In genomic region chr5:36440741-36441140, GRCm38 (mm10) we compare ENCODE assay signal across 23 mouse cellular contexts. TPM values are rescaled to one million over a fixed set of nuclear protein-coding genes. Genes with fewer than 3 reads are reported as not detected.
DNase-seq lines count a peak whose midpoint lies in the region; ATAC-seq and TF ChIP-seq lines count a peak whose summit lies in the region.
"Had no signal": no experiment of that assay in that cellular context is flagged by ENCODE, and none has a peak within 500 bp of the region (broad histone marks: within the 10 kb centered on the region; RNA-seq: fewer than 3 reads in every experiment).

No protein-coding gene starts in this region.

- TF ChIP-seq CTCF in layer of hippocampus, adult 2 months (conservative IDR thresholded peaks at IDR 0.05): no peak

- ATAC-seq in limb, embryonic 15.5 days (ENCODE audit: insufficient number of reproducible peaks, low FRiP score, low TSS enrichment, low read depth): no peak
- ATAC-seq in granulocyte monocyte progenitor cell, adult 5-6 weeks (replicated peaks; ENCODE audit: poor library complexity, severe bottlenecking): no peak
- ATAC-seq: activated CD4-positive, CD25-positive, alpha-beta regulatory T cell, adult 4 months; forebrain, embryonic 15.5 days; intestine, postnatal 0 days had no signal

- H3K9ac ChIP-seq in limb, embryonic 15.5 days: no peak overlapping the region
- H3K9ac ChIP-seq: forebrain, embryonic 12.5 days; forebrain, embryonic 15.5 days; heart, embryonic 13.5 days; hindbrain, embryonic 12.5 days; hindbrain, embryonic 15.5 days had no signal

- DNase-seq in adrenal gland, postnatal 10 days: peak; percentile 53
- no peak for DNase-seq in adrenal gland, postnatal 4 days (ENCODE audit: low spot score in 2 of 2)
- DNase-seq in limb, embryonic 10.5 days (ENCODE audit: low spot score): no peak
- DNase-seq in adrenal gland, postnatal 25 days: peak; percentile 48
- DNase-seq in layer of hippocampus, adult 2 months (ENCODE audit: low spot score in 2 of 2): no peak
- DNase-seq: cerebellum, adult 11-12 months; cerebellum, adult 8-10 months; cerebellum, postnatal 36 days; embryo, embryonic 11 days; gastrocnemius, postnatal 10 days; gastrocnemius, postnatal 36 days; heart, adult 11 months; kidney, adult 2 months had no signal

- peaks cover 41% of the 10 kb centered on the region for H3K4me1 ChIP-seq in limb, embryonic 15.5 days
- peaks cover 14% of the 10 kb centered on the region for H3K4me1 ChIP-seq in limb, embryonic 10.5 days
- H3K4me1 ChIP-seq: forebrain, embryonic 12.5 days; heart, embryonic 13.5 days; hindbrain, embryonic 12.5 days had no signal

- no peak overlapping the region for H3K4me2 ChIP-seq in limb, embryonic 15.5 days
- H3K4me2 ChIP-seq: forebrain, embryonic 12.5 days; forebrain, embryonic 15.5 days; heart, embryonic 13.5 days; hindbrain, embryonic 12.5 days; hindbrain, embryonic 15.5 days had no signal

- no peaks in the 10 kb centered on the region; the same call in none of the 2 replicates for H3K27me3 ChIP-seq in limb, embryonic 15.5 days
- peaks cover 14% of the 10 kb centered on the region for H3K27me3 ChIP-seq in limb, embryonic 10.5 days (ENCODE audit: low read depth, poor library complexity, severe bottlenecking)
- H3K27me3 ChIP-seq: forebrain, embryonic 15.5 days; hindbrain, embryonic 15.5 days had no signal

- no peaks in the 10 kb centered on the region for H3K36me3 ChIP-seq in limb, embryonic 15.5 days
- H3K36me3 ChIP-seq in limb, embryonic 10.5 days: no peaks in the 10 kb centered on the region
- H3K36me3 ChIP-seq: forebrain, embryonic 12.5 days; forebrain, embryonic 15.5 days; heart, embryonic 13.5 days; hindbrain, embryonic 12.5 days; hindbrain, embryonic 15.5 days had no signal

- WGBS in limb, embryonic 15.5 days: 53% methylated on average over 3 of the region's 3 CpGs
- WGBS in limb, embryonic 10.5 days: 86% methylated on average over 3 of the region's 3 CpGs

- H3K9me3 ChIP-seq in limb, embryonic 15.5 days: no peaks in the 10 kb centered on the region
- no peaks in the 10 kb centered on the region for H3K9me3 ChIP-seq in limb, embryonic 10.5 days (replicated peaks)
- H3K9me3 ChIP-seq: forebrain, embryonic 12.5 days; forebrain, embryonic 15.5 days; heart, embryonic 13.5 days; hindbrain, embryonic 12.5 days; hindbrain, embryonic 15.5 days had no signal

- H3K27ac ChIP-seq in limb, embryonic 15.5 days: peak overlapping the region; percentile 33; the same call in 1 of the 2 replicates
- no peak overlapping the region for H3K27ac ChIP-seq in limb, embryonic 10.5 days
- H3K27ac ChIP-seq in layer of hippocampus, adult 2 months: no peak overlapping the region
- H3K27ac ChIP-seq: forebrain, embryonic 12.5 days; forebrain, embryonic 15.5 days; heart, embryonic 13.5 days; hindbrain, embryonic 12.5 days; hindbrain, embryonic 15.5 days had no signal

- H3K4me3 ChIP-seq in limb, embryonic 15.5 days: no peak overlapping the region
- H3K4me3 ChIP-seq in limb, embryonic 10.5 days: no peak overlapping the region
- H3K4me3 ChIP-seq in layer of hippocampus, adult 2 months: no peak overlapping the region
- H3K4me3 ChIP-seq: erythroblast, embryonic 14.5 days; forebrain, embryonic 12.5 days; forebrain, embryonic 15.5 days; heart, embryonic 13.5 days; hindbrain, embryonic 12.5 days; hindbrain, embryonic 15.5 days had no signal

RNA-seq across cellular contexts. Expression of gene Grpel1, which starts 24.1 kb away (rescaled TPM):
- total RNA-seq in adrenal gland, postnatal 10 days (2021): 100 to 1,000 TPM; 101 to 103 TPM
- total RNA-seq in adrenal gland, postnatal 4 days (2021): 10 to 100 TPM; 66.7 to 70.8 TPM
- polyA plus RNA-seq in limb, embryonic 15.5 days (2015; fragmentation: Nextera tagmentation; extraction: Ambion mirVana): 48.8 and 52.7 TPM in 2 replicates
- polyA plus RNA-seq in limb, embryonic 10.5 days (2016; fragmentation: Nextera tagmentation; extraction: Ambion mirVana): 60.8 and 67.6 TPM in 2 replicates
- total RNA-seq in adrenal gland, postnatal 25 days (2021): 68.9 and 70.2 TPM in 2 replicates
- total RNA-seq in granulocyte monocyte progenitor cell, adult 5-6 weeks (2014; fragmentation: Nextera tagmentation): 28.9 and 40.4 TPM in 2 replicates
- total RNA-seq in granulocyte monocyte progenitor cell, adult 5-6 weeks (2017): 35.6 and 37.9 TPM in 2 replicates
- total RNA-seq in layer of hippocampus, adult 2 months (2021): 10 to 100 TPM; 24.0 to 24.5 TPM

RNA-seq across cellular contexts. Expression of gene Sorcs2, which starts 42.8 kb away (rescaled TPM):
- total RNA-seq in adrenal gland, postnatal 10 days (2021): 10 to 100 TPM; 11.4 to 14.6 TPM
- total RNA-seq in adrenal gland, postnatal 4 days (2021): 10 to 100 TPM; 33.0 to 35.5 TPM
- polyA plus RNA-seq in limb, embryonic 15.5 days (2015; fragmentation: Nextera tagmentation; extraction: Ambion mirVana): 25.4 and 26.6 TPM in 2 replicates
- polyA plus RNA-seq in limb, embryonic 10.5 days (2016; fragmentation: Nextera tagmentation; extraction: Ambion mirVana): 6.1 and 8.3 TPM in 2 replicates
- total RNA-seq in adrenal gland, postnatal 25 days (2021): 13.2 and 13.4 TPM in 2 replicates
- not detected in 2 replicates for total RNA-seq in granulocyte monocyte progenitor cell, adult 5-6 weeks (2014; fragmentation: Nextera tagmentation)
- total RNA-seq in granulocyte monocyte progenitor cell, adult 5-6 weeks (2017): not detected in 2 replicates
- 10 to 100 TPM; 49.2 to 54.8 TPM for total RNA-seq in layer of hippocampus, adult 2 months (2021)
- polyA plus RNA-seq: erythroblast, embryonic 14.5 days had no signal

RNA-seq across cellular contexts. Expression of gene Tada2b, which starts 43.3 kb away (rescaled TPM):
- 10 to 100 TPM; 32.6 to 34.8 TPM for total RNA-seq in adrenal gland, postnatal 10 days (2021)
- total RNA-seq in adrenal gland, postnatal 4 days (2021): 10 to 100 TPM; 30.1 to 32.2 TPM
- polyA plus RNA-seq in limb, embryonic 15.5 days (2015; fragmentation: Nextera tagmentation; extraction: Ambion mirVana): 2.1 TPM in 2 replicates
- polyA plus RNA-seq in limb, embryonic 10.5 days (2016; fragmentation: Nextera tagmentation; extraction: Ambion mirVana): 1.4 and 1.6 TPM in 2 replicates
- total RNA-seq in adrenal gland, postnatal 25 days (2021): 34.1 and 40.9 TPM in 2 replicates
- total RNA-seq in granulocyte monocyte progenitor cell, adult 5-6 weeks (2014; fragmentation: Nextera tagmentation): 9.1 and 12.9 TPM in 2 replicates
- total RNA-seq in granulocyte monocyte progenitor cell, adult 5-6 weeks (2017): 12.1 and 14.5 TPM in 2 replicates
- 10 to 100 TPM; 36.9 to 37.2 TPM for total RNA-seq in layer of hippocampus, adult 2 months (2021)

RNA-seq across cellular contexts. Expression of gene Ccdc96, which starts 43.6 kb away (rescaled TPM):
- total RNA-seq in adrenal gland, postnatal 10 days (2021): under 1 TPM; 0.15 to 0.36 TPM
- under 1 TPM; 0.20 to 0.42 TPM for total RNA-seq in adrenal gland, postnatal 4 days (2021)
- 0.10 and 0.14 TPM in 2 replicates for polyA plus RNA-seq in limb, embryonic 15.5 days (2015; fragmentation: Nextera tagmentation; extraction: Ambion mirVana)
- 0.75 and 0.88 TPM in 2 replicates for polyA plus RNA-seq in limb, embryonic 10.5 days (2016; fragmentation: Nextera tagmentation; extraction: Ambion mirVana)
- total RNA-seq in adrenal gland, postnatal 25 days (2021): 0.43 and 0.49 TPM in 2 replicates
- not detected in 2 replicates for total RNA-seq in granulocyte monocyte progenitor cell, adult 5-6 weeks (2014; fragmentation: Nextera tagmentation)
- 0.43 TPM in 1 of 2 replicates, not detected in the other for total RNA-seq in granulocyte monocyte progenitor cell, adult 5-6 weeks (2017)
- 1 to 10 TPM in 1 of 2 experiments, under 1 TPM in 1; 0.91 to 1.3 TPM for total RNA-seq in layer of hippocampus, adult 2 months (2021)
- polyA plus RNA-seq: activated CD4-positive, CD25-positive, alpha-beta regulatory T cell, adult 4 months had no signal

Comparison
In these comparisons a context has a peak if more than half of its experiments do, and no peak if none do; other contexts are left out.
1. DNase-seq: peak in adrenal gland, postnatal 10 days (single experiment) and adrenal gland, postnatal 25 days (single experiment); none in adrenal gland, postnatal 4 days (0 of 2), limb, embryonic 10.5 days (single experiment) and layer of hippocampus, adult 2 months (0 of 2).
2. RNA of gene Sorcs2, which starts 42.8 kb away (total RNA-seq): 49.2 to 54.8 TPM in layer of hippocampus, adult 2 months, 33.0 to 35.5 TPM in adrenal gland, postnatal 4 days, 11.4 to 14.6 TPM in adrenal gland, postnatal 10 days and 13.2 to 13.4 TPM in adrenal gland, postnatal 25 days; not detected in granulocyte monocyte progenitor cell, adult 5-6 weeks; every median in the first group is over 10 times any median in the second.